Mouse (Mus musculus): ENCODE results near the gene Slc9a9. TPM values are rescaled to one million over a fixed set of nuclear protein-coding genes. Genes with fewer than 3 reads are reported as not detected.

Gene Slc9a9
- polyA plus RNA-seq, 1 experiment from 2014 or later, result 4.4 TPM

DNA sequence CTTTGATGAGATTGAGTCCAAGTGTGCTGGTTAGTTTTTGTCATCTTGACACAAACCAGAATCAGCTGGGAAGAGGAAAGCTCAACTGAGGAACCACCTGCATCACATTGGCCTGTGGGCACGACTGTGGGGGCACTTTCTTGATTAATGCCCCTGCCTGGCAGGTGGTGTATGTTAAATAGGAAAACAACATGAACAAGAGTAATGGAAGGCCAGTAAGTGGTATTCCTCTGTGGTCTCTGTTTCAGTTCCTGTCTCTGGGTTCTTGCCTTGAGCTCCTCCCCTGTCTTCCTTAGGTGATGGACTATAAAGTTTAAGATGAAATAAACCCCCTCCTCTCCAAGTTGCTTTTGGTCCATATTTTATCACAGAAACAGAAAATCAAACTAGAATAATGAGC, 372.7 kb downstream of the Slc9a9 start:
- no peak overlapping the region for H3K9ac ChIP-seq (ENCODE audit: low read length)
- no peaks in the 10 kb centered on the region for H3K9me3 ChIP-seq (ENCODE audit: control insufficient read depth, low read length)
- H3K27ac ChIP-seq (ENCODE audit: low read length), result no peak overlapping the region
- H3K4me3 ChIP-seq (ENCODE audit: low read length), result no peak overlapping the region
- 24% methylated on average over 1 of the region's 1 CpGs for WGBS
- H3K4me1 ChIP-seq (replicated peaks; ENCODE audit: control insufficient read depth, insufficient read depth, low read length), result no peaks in the 10 kb centered on the region
- H3K27me3 ChIP-seq (ENCODE audit: control insufficient read depth, insufficient read depth, low read depth, low read length), result no peaks in the 10 kb centered on the region
- no peak overlapping the region for H3K4me2 ChIP-seq (ENCODE audit: low read depth, low read length)
- H3K36me3 ChIP-seq (ENCODE audit: control insufficient read depth, insufficient read depth, low read length), result no peaks in the 10 kb centered on the region
- ATAC-seq (ENCODE audit: low read depth), result no peak

DNA sequence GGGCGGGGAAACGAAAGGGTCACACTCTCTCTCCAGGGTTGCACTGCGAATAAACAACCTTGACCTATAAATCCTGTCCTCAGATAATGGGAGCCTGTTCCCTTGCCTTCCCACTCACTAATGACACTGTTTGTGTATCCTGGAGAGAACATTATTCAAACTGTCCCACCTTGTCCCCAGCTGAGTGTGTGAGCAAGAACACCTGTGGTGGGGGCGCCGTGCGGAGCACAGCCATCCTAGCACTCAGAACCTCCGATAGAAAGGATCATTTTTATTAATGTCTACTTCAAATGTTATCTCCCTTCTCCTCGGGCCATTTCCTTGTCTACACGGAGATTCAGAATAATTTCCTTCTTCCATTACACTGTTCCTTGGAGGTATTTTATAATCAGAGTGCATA, 382.5 kb downstream of the Slc9a9 start:
- ATAC-seq (ENCODE audit: low read depth), result no peak
- WGBS, result 35% methylated on average over 9 of the region's 9 CpGs

DNA sequence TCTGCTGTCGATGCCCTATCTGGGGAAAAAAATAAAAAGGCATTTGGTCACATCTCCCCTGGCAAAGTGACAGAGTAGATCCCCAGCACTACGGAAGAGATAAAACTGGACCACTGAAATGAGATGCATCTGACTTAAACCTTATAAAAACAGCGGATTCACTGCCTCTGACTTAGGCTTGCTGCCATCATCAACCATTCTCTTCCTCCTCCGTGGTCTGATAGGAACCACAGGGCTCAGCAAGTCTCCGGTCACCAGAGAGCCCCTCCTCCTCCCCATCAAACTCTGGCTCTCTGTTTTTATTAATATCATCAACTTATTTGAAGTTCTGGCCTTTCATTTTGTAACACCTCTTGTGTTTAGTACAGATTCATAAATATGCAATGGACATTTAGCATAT, 383.5 kb downstream of the Slc9a9 start:
- no peak for ATAC-seq (ENCODE audit: low read depth)
- Histone ChIP-seq H3K4me1 (replicated peaks; ENCODE audit: control insufficient read depth, insufficient read depth, low read length) (no peaks in the 10 kb centered on the region), H3K27ac (ENCODE audit: low read length) (no peak overlapping the region), H3K27me3 (ENCODE audit: control insufficient read depth, insufficient read depth, low read depth, low read length) (no peaks in the 10 kb centered on the region), H3K9ac (ENCODE audit: low read length) (no peak overlapping the region), H3K36me3 (ENCODE audit: control insufficient read depth, insufficient read depth, low read length) (no peaks in the 10 kb centered on the region), H3K4me2 (ENCODE audit: low read depth, low read length) (no peak overlapping the region), H3K9me3 (ENCODE audit: control insufficient read depth, low read length) (no peaks in the 10 kb centered on the region), H3K4me3 (ENCODE audit: low read length) (no peak overlapping the region)
- 64% methylated on average over 5 of the region's 5 CpGs for WGBS

More for the DNA sequence above, 382.5 kb downstream of the Slc9a9 start:
- Histone ChIP-seq H3K4me2 (ENCODE audit: low read depth, low read length) (no peak overlapping the region), H3K4me3 (ENCODE audit: low read length) (no peak overlapping the region), H3K27me3 (ENCODE audit: control insufficient read depth, insufficient read depth, low read depth, low read length) (no peaks in the 10 kb centered on the region), H3K4me1 (replicated peaks; ENCODE audit: control insufficient read depth, insufficient read depth, low read length) (no peaks in the 10 kb centered on the region), H3K36me3 (ENCODE audit: control insufficient read depth, insufficient read depth, low read length) (no peaks in the 10 kb centered on the region), H3K9me3 (ENCODE audit: control insufficient read depth, low read length) (no peaks in the 10 kb centered on the region), H3K27ac (ENCODE audit: low read length) (no peak overlapping the region), H3K9ac (ENCODE audit: low read length) (no peak overlapping the region)

DNA sequence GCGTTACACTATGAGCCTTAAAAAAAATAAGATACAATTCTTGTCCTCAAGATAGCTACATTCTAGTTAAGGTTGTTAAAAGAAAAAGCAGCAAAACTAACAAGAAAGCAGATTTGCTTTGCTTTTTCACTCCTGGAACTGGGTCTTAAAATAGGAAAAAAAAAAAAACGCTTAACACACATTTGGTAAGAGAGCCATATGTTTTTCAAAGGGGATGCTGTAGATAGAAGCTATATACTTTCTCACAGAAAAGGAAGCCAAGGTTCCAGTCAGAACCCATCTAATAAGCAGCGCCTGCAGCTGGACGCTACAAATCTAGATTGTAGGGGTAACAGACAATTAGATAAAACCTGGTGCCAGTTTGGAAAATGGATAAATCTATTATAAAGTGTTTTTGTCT, 386.1 kb downstream of the Slc9a9 start:
- Histone ChIP-seq H3K4me3 (ENCODE audit: low read length) (no peak overlapping the region), H3K4me1 (replicated peaks; ENCODE audit: control insufficient read depth, insufficient read depth, low read length) (no peaks in the 10 kb centered on the region), H3K9ac (ENCODE audit: low read length) (no peak overlapping the region), H3K36me3 (ENCODE audit: control insufficient read depth, insufficient read depth, low read length) (no peaks in the 10 kb centered on the region), H3K9me3 (ENCODE audit: control insufficient read depth, low read length) (no peaks in the 10 kb centered on the region), H3K27me3 (ENCODE audit: control insufficient read depth, insufficient read depth, low read depth, low read length) (no peaks in the 10 kb centered on the region), H3K27ac (ENCODE audit: low read length) (no peak overlapping the region), H3K4me2 (ENCODE audit: low read depth, low read length) (no peak overlapping the region)
- 82% methylated on average over 4 of the region's 4 CpGs for WGBS
- ATAC-seq (ENCODE audit: low read depth), result no peak

DNA sequence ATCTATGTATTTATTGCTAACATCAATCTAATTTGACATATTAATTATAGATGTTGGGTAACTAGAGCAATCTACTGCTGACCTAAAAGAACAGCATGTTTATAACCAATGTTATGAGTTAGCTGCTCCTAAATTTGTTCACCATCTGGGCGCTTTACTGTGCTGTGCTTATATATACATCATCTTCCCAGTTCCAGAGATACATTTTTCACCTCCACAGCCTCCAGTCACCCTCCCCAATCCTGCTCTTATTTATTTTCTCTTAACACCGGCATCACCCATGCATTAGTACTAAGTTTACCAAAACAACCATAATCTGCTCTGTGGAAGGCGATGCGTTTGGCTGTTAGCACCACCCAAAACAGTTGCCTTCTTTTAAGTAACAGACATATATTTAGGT, 391.0 kb downstream of the Slc9a9 start:
- no peak for ATAC-seq (ENCODE audit: low read depth)

DNA sequence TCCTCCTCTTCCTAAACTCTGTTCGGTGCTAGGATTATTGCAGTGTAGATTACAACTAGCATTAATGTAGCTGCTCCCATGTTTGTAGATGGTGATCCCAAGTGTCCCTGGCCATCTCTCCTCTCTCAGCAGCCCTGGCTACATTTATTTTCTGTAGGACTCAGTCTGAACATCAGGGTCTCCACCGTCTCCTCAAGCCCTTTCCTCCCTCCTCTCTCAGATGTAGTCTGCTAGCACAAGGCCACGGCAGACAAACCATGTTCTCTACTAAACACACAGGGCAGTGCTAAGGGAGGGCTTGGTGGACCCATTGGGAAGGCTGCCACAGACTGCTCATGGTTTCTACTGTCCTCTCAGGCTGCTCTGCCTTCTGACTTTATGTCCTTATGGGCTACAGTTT, 397.3 kb downstream of the Slc9a9 start:
- H3K27me3 ChIP-seq (ENCODE audit: control insufficient read depth, insufficient read depth, low read depth, low read length), result no peaks in the 10 kb centered on the region
- ATAC-seq (ENCODE audit: low read depth), result no peak
- no peak overlapping the region for H3K9ac ChIP-seq (ENCODE audit: low read length)
- H3K9me3 ChIP-seq (ENCODE audit: control insufficient read depth, low read length), result no peaks in the 10 kb centered on the region; the same call in 1 of the 2 replicates
- peaks cover 14% of the 10 kb centered on the region for H3K4me1 ChIP-seq (replicated peaks; ENCODE audit: control insufficient read depth, insufficient read depth, low read length)
- no peak overlapping the region for H3K4me3 ChIP-seq (ENCODE audit: low read length)
- H3K36me3 ChIP-seq (ENCODE audit: control insufficient read depth, insufficient read depth, low read length), result no peaks in the 10 kb centered on the region
- H3K4me2 ChIP-seq (ENCODE audit: low read depth, low read length), result no peak overlapping the region
- no peak overlapping the region for H3K27ac ChIP-seq (ENCODE audit: low read length)
- WGBS, result 41% methylated on average over 3 of the region's 3 CpGs

More for the DNA sequence above, 391.0 kb downstream of the Slc9a9 start:
- Histone ChIP-seq H3K9ac (ENCODE audit: low read length) (no peak overlapping the region), H3K27ac (ENCODE audit: low read length) (no peak overlapping the region), H3K4me2 (ENCODE audit: low read depth, low read length) (no peak overlapping the region), H3K36me3 (ENCODE audit: control insufficient read depth, insufficient read depth, low read length) (no peaks in the 10 kb centered on the region), H3K27me3 (ENCODE audit: control insufficient read depth, insufficient read depth, low read depth, low read length) (no peaks in the 10 kb centered on the region), H3K4me3 (ENCODE audit: low read length) (no peak overlapping the region), H3K9me3 (ENCODE audit: control insufficient read depth, low read length) (no peaks in the 10 kb centered on the region), H3K4me1 (replicated peaks; ENCODE audit: control insufficient read depth, insufficient read depth, low read length) (no peaks in the 10 kb centered on the region)
- WGBS, result 75% methylated on average over 4 of the region's 4 CpGs

DNA sequence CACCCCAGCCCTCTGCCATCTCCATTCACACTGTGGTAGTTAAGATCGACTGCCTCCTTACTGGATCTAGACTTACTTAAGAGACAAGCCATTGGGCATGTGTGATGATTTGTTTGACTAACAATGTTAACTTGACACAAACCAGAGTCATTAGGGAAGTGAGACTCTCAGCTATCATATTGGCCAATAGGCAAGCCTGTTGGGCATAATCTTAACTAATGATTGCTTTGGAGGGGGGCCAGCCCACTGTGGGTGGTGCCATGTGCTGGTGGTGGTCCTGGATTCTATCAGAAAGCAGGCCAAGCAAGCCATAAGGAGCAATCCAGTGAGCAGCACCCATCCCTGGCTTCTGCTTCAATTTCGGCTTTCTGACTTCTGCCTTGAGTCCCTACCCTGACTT, 398.8 kb downstream of the Slc9a9 start:
- peaks cover 20% of the 10 kb centered on the region for H3K4me1 ChIP-seq (replicated peaks; ENCODE audit: control insufficient read depth, insufficient read depth, low read length)
- H3K9me3 ChIP-seq (ENCODE audit: control insufficient read depth, low read length), result no peaks in the 10 kb centered on the region; the same call in 1 of the 2 replicates
- no peak for ATAC-seq (ENCODE audit: low read depth)
- no peak overlapping the region for H3K4me2 ChIP-seq (ENCODE audit: low read depth, low read length)
- WGBS, result 92% methylated on average over 2 of the region's 2 CpGs
- H3K36me3 ChIP-seq (ENCODE audit: control insufficient read depth, insufficient read depth, low read length), result no peaks in the 10 kb centered on the region
- H3K4me3 ChIP-seq (ENCODE audit: low read length), result no peak overlapping the region
- no peaks in the 10 kb centered on the region for H3K27me3 ChIP-seq (ENCODE audit: control insufficient read depth, insufficient read depth, low read depth, low read length)
- no peak overlapping the region for H3K9ac ChIP-seq (ENCODE audit: low read length)
- H3K27ac ChIP-seq (ENCODE audit: low read length), result no peak overlapping the region

DNA sequence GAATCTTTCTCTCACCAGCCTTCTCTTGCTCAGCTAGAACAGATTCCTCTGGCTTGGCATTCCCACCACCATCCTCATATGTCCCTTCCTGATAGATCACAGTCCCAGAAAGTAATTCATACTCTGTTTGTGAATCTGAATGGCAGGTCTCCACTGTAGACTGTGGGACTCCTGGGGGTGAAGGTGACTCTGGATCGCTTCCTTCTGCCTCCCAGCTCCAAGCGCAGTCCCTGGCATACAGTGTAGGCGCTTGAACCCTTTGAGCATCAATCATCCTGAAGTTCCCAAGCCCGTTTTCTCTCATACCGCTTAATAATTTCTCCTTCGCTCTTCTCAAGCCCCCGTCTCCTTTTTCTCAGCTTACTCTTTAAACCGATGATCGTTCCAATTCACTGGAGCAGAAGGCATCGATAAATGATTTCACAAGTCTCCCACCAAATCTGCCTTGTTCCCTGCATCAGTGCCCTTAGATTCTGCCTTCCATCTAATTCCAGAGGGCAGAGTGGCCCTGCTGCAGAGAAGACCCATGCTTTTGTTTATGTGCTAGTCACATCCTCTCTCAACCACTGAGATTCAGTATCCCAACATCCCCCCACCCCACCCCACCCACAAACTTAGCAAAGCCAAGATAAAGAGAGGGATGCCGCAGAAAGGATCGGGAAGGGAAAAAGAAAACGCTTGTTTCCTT, 401.3 kb downstream of the Slc9a9 start:
- peaks cover 24% of the 10 kb centered on the region for H3K4me1 ChIP-seq (replicated peaks; ENCODE audit: control insufficient read depth, insufficient read depth, low read length)
- H3K4me2 ChIP-seq (ENCODE audit: low read depth, low read length), result no peak overlapping the region
- H3K36me3 ChIP-seq (ENCODE audit: control insufficient read depth, insufficient read depth, low read length), result no peaks in the 10 kb centered on the region
- H3K4me3 ChIP-seq (ENCODE audit: low read length), result no peak overlapping the region; the same call in 1 of the 2 replicates
- WGBS, result 44% methylated on average over 13 of the region's 13 CpGs
- H3K9ac ChIP-seq (ENCODE audit: low read length), result no peak overlapping the region
- no peaks in the 10 kb centered on the region for H3K27me3 ChIP-seq (ENCODE audit: control insufficient read depth, insufficient read depth, low read depth, low read length)
- H3K27ac ChIP-seq (ENCODE audit: low read length), result peak overlapping the region; percentile 18; the same call in 1 of the 2 replicates
- H3K9me3 ChIP-seq (ENCODE audit: control insufficient read depth, low read length), result no peaks in the 10 kb centered on the region; the same call in 1 of the 2 replicates
- no peak for ATAC-seq (ENCODE audit: low read depth)

DNA sequence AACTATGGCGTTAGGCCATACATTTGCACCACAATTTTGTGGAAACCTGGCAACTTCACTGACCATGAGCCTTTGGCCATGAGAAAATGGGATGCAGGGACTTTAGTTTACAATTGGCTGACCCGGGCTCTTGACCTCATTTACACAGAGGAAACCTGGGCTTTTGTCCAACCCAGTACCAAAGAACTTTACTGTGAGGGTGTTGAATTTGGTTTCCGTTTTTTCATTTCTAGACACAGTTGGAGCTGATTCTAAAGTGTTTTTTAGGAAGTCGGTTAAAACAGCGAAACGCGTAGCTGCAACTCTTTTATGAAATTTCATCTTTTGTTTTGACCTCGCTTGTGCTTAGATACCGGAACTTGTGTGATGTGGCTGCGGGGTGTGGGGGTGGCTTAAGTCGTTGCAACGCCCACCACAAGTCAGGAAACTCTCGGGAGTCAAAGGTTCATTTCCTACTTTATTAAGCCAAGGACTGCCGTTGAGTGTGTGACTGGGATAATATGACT, 402.8 kb downstream of the Slc9a9 start:
- Histone ChIP-seq H3K36me3 (ENCODE audit: control insufficient read depth, insufficient read depth, low read length) (no peaks in the 10 kb centered on the region), H3K4me1 (replicated peaks; ENCODE audit: control insufficient read depth, insufficient read depth, low read length) (peaks cover 25% of the 10 kb centered on the region), H3K27ac (ENCODE audit: low read length) (peak overlapping the region; percentile 60), H3K27me3 (ENCODE audit: control insufficient read depth, insufficient read depth, low read depth, low read length) (no peaks in the 10 kb centered on the region), H3K9me3 (ENCODE audit: control insufficient read depth, low read length) (no peaks in the 10 kb centered on the region; the same call in 1 of the 2 replicates), H3K4me2 (ENCODE audit: low read depth, low read length) (peak overlapping the region; percentile 25), H3K4me3 (ENCODE audit: low read length) (no peak overlapping the region; the same call in 1 of the 2 replicates), H3K9ac (ENCODE audit: low read length) (no peak overlapping the region)
- 50% methylated on average over 14 of the region's 14 CpGs for WGBS
- ATAC-seq (ENCODE audit: low read depth), result peak; percentile 64

Data from lung, embryonic 16.5 days (tissue).